Mouse (Mus musculus) megakaryocyte, embryonic 14.5 days (primary cell): Measurements from ENCODE around the gene 4930544G11Rik. TPM values are rescaled to one million over a fixed set of nuclear protein-coding genes. Genes with fewer than 3 reads are reported as not detected.

Source experiments
- H3K27me3 ChIP-seq: replicated peaks from 2 replicates; pipeline ENCODE3; 2012; ENCODE audit warnings: inconsistent platforms
- H3K36me3 ChIP-seq: replicated peaks from 2 replicates; pipeline ENCODE3; 2012; ENCODE audit warnings: low read length, inconsistent platforms, mixed read lengths
- H3K4me1 ChIP-seq: 2 replicates; pipeline ENCODE4 v1.6.1; 2012; ENCODE audit warnings: inconsistent platforms
- H3K4me3 ChIP-seq: replicated peaks from 2 replicates; pipeline ENCODE3; 2012; ENCODE audit warnings: moderate library complexity, mild to moderate bottlenecking, inconsistent platforms
- H3K9me3 ChIP-seq: 2 replicates; pipeline ENCODE4 v1.6.1; 2012; ENCODE audit warnings: inconsistent platforms
- FLI1 ChIP-seq: IDR thresholded peaks from 2 replicates; pipeline ENCODE4 v1.6.1; 2012; ENCODE audit warnings: low read length, inconsistent platforms, mixed read lengths
- GATA1 ChIP-seq: IDR thresholded peaks from 3 replicates; pipeline ENCODE4 v1.6.1; 2012; ENCODE audit warnings: mixed read lengths, low read length, inconsistent platforms, borderline replicate concordance
- polyA plus RNA-seq: library from polyadenylated mRNA; stranded (reverse); fragments of >175 nt; gene quantifications from 2 replicates; pipeline ENCODE4 v1.2.3, GENCODE M21; 2012; ENCODE audit warnings: low replicate concordance; ENCODE audit not compliant: insufficient read depth

Gene 4930544G11Rik
- not detected in 2 replicates for polyA plus RNA-seq

- Histone ChIP-seq H3K36me3 (no peaks in the 10 kb centered on the region), H3K4me1 (no peaks in the 10 kb centered on the region), H3K9me3 (peaks cover 9% of the 10 kb centered on the region; the same call in 1 of the 2 replicates), H3K27me3 (peaks cover 2% of the 10 kb centered on the region), H3K4me3 (no peak within 1 kb of the TSS)
- TF ChIP-seq FLI1: no peak
- no peak for TF ChIP-seq GATA1
These were observed at the start of gene 4930544G11Rik for GRCm38 (mm10) chr6:65952309-65952708. TSS of gene 4930544G11Rik (plus strand) at chr6:65952609.

- no peak for TF ChIP-seq GATA1
- TF ChIP-seq FLI1: no peak
- H3K9me3 ChIP-seq: no peaks in the 10 kb centered on the region
- H3K36me3 ChIP-seq: peaks cover 3% of the 10 kb centered on the region
- no peaks in the 10 kb centered on the region for H3K27me3 ChIP-seq
- H3K4me3 ChIP-seq: no peak overlapping the region
- H3K4me1 ChIP-seq: no peaks in the 10 kb centered on the region
These were observed 45.7 kb upstream of the 4930544G11Rik start for GRCm38 (mm10) chr6:65906657-65907182.

DNA sequence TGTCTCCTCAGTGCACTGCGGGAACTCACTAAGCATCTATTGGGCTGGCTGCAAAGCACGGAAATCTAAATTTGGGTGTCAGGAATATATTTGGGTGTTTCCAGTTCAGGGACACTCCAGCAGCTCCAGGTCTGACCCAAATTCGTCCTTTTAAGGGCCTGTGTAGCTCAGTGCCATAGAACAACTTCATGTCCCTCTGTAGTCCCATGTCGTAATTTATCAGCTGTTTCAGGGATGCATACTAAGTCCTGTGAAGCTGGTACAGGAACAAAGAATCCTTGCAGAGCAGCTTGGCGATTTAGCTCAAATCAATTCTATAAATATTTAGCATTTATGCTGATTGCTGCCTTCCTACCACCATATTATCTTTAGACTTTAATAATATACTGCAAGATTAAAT lies 37.0 kb upstream of the 4930544G11Rik start:
- TF ChIP-seq GATA1 (no peak), FLI1 (no peak)
- no peak overlapping the region for H3K4me3 ChIP-seq
- no peaks in the 10 kb centered on the region for H3K4me1 ChIP-seq
- peaks cover 3% of the 10 kb centered on the region for H3K36me3 ChIP-seq
- H3K27me3 ChIP-seq: no peaks in the 10 kb centered on the region
- H3K9me3 ChIP-seq: no peaks in the 10 kb centered on the region

DNA sequence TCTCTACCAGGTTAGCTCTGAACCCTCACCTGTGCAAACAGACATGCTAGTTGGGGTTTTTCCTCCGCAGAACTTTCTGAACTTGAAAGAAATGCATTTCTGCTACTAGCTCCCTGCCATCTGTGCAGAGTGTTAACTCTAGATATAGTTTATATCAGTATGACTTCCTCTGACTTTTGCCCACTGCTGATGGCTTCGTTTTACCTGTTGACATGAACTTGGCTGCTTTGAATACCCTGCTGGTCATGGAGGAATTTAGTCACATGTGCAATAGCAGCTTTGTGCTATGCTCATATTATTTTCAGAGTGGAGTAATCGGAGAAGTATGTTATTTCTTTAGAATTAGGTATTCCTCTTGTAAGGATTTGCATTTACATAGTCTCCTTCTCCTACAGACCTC lies 30.7 kb upstream of the 4930544G11Rik start:
- H3K36me3 ChIP-seq: no peaks in the 10 kb centered on the region
- TF ChIP-seq GATA1: no peak
- TF ChIP-seq FLI1: no peak
- no peaks in the 10 kb centered on the region for H3K4me1 ChIP-seq
- no peaks in the 10 kb centered on the region for H3K27me3 ChIP-seq
- no peak overlapping the region for H3K4me3 ChIP-seq
- no peaks in the 10 kb centered on the region for H3K9me3 ChIP-seq

DNA sequence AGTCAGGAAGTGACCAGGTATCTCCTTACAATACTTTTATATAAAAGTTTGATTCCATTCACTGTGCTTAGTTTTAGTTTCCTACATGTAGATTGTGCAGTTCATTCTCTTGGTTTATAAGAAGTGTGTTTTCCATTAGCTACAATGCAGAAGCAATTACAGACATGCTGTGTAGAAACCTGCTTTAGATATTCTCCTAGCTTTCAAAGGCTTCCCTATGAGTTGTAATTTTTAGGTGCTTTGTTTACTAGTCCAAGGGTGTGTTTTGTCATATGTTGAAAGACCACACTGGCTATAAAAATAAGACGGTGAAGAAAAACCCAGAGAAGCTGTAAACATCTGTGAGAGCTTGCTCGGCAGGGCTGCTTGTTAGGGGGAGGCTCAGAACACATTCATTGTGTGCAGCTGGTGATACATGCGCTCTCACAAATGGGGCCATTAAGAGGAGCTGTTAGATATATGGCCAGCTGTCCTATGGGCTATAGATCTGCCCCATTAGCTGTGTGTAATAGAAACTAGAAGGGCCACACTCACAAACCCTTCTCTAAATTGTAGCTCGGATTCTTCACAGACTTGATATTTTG lies 28.8 kb upstream of the 4930544G11Rik start:
- H3K4me1 ChIP-seq: no peaks in the 10 kb centered on the region

DNA sequence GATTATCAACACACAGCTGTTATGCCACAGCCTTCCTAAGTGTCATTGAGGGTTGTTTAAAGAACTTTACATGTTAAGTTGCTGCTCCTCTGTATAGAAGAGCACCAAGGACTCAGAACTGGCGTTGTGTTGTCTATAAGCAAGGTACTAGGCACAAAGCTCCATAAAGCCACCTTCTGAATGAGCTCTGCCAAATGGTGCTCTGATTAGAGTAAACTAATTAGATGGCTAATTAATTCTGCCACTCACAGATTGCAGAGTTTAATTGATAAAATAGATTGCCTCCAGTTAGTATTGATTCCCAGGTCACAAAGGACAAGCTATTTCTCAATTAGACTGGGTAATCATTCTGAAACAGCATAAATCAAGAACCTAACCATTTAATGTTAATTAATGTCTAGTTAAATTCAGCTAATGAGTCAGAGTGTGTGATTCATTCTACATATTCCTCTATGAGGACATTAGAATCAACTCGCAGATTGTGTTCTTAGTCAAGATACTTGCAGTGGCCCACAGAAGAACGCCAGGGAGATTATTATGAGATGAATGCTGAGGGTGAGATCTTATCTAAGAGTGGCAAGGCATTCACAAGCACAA lies 26.6 kb upstream of the 4930544G11Rik start:
- H3K9me3 ChIP-seq: no peaks in the 10 kb centered on the region
- H3K36me3 ChIP-seq: peaks cover 3% of the 10 kb centered on the region
- H3K4me3 ChIP-seq: no peak overlapping the region
- no peaks in the 10 kb centered on the region for H3K27me3 ChIP-seq
- TF ChIP-seq GATA1 (no peak), FLI1 (no peak)
- no peaks in the 10 kb centered on the region for H3K4me1 ChIP-seq

More for the DNA sequence above, 28.8 kb upstream of the 4930544G11Rik start:
- H3K36me3 ChIP-seq: peaks cover 3% of the 10 kb centered on the region
- no peaks in the 10 kb centered on the region for H3K27me3 ChIP-seq
- H3K9me3 ChIP-seq: no peaks in the 10 kb centered on the region
- H3K4me3 ChIP-seq: no peak overlapping the region
- TF ChIP-seq GATA1 (no peak), FLI1 (no peak)

DNA sequence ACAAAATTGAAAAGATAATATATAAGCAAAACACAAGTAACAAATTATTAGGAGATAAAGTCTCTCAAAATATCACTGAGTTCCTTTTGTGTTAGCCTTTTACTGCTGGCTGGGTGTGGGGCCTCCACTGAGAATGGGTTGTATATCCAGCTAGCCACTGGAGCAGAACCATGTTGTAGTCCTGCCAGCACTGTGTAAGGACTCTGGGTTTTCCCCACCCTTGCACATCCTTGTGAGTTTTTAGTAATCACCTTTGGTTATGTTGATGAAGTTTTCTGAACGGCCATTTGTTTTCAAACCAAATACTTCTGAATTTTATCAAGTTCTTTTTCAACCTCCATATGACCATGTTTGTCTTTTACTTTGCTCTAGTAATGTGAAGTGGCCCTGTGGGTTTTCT lies 21.9 kb upstream of the 4930544G11Rik start:
- Histone ChIP-seq H3K27me3 (no peaks in the 10 kb centered on the region), H3K4me3 (no peak overlapping the region), H3K4me1 (no peaks in the 10 kb centered on the region), H3K9me3 (no peaks in the 10 kb centered on the region), H3K36me3 (peaks cover 5% of the 10 kb centered on the region)
- TF ChIP-seq GATA1 (no peak), FLI1 (no peak)

GRCm38 (mm10) chr6:65932776-65933175 lies 19.6 kb upstream of the 4930544G11Rik start:
- TF ChIP-seq FLI1 (no peak), GATA1 (no peak)

DNA sequence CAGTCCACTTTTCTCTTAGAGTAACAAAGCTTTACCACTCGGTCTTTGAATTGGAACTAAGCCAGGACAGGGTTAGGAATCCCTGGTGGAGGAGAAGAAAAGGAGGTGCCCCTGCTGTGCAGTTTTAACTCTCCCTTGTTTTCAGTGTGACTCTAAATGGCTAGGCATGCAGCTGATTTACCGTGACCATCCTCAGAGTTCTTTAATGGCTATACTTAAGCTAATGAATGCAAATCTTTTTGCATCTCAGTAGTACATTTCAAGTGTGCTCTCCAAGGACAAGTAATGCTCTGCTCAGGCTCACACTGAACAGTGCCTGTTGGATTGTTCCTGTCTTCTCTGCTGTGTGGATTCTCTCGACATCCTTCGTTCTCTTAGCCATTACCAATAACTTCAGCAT lies 19.2 kb upstream of the 4930544G11Rik start:
- no peak overlapping the region for H3K4me3 ChIP-seq
- TF ChIP-seq FLI1 (no peak), GATA1 (no peak)
- H3K4me1 ChIP-seq: no peaks in the 10 kb centered on the region
- H3K9me3 ChIP-seq: no peaks in the 10 kb centered on the region
- no peaks in the 10 kb centered on the region for H3K27me3 ChIP-seq
- peaks cover 5% of the 10 kb centered on the region for H3K36me3 ChIP-seq

More at GRCm38 (mm10) chr6:65932776-65933175, 19.6 kb upstream of the 4930544G11Rik start:
- Histone ChIP-seq H3K36me3 (peaks cover 6% of the 10 kb centered on the region), H3K27me3 (no peaks in the 10 kb centered on the region), H3K9me3 (no peaks in the 10 kb centered on the region), H3K4me1 (no peaks in the 10 kb centered on the region), H3K4me3 (no peak overlapping the region)

DNA sequence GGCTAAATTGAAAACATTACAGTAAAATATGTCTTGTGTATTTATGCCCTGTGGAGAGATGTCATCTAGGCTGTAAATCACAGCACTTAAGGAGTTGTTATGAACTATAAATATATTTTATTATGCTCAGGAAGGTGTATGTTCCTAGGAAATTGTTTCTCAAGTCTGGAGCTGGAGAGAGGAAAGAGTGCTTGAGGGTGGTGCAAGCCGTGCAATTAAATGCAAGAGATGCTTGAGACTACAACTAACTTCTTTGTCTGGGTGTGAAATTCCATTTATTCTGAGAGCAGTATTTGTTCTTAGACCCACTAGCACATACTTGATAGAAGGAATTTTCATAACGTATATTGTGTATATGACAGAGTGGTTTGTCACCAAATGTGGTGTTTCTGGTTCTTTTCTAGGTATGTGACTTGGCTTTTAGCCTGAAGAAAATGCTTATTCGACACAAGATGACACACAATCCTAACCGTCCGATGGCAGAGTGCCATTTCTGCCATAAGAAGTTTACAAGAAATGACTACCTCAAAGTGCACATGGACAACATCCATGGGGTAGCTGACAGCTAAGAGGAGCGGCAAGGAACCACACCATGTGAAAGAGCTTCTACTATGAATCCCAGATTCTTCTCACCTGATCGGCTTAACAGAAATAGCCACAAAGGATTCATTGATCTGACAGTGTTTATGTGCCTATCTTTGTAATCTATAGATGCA lies 16.7 kb upstream of the 4930544G11Rik start:
- Histone ChIP-seq H3K4me1 (no peaks in the 10 kb centered on the region), H3K4me3 (no peak overlapping the region), H3K36me3 (peaks cover 5% of the 10 kb centered on the region), H3K9me3 (no peaks in the 10 kb centered on the region), H3K27me3 (no peaks in the 10 kb centered on the region)
- TF ChIP-seq GATA1 (no peak), FLI1 (no peak)
